Mouse (Mus musculus) left cerebral cortex, postnatal 10 days (tissue): ENCODE data around the gene Ick. TPM values are rescaled to one million over a fixed set of nuclear protein-coding genes. Genes with fewer than 3 reads are reported as not detected.

Experiments used
- DNase-seq, 2 experiments: peaks; one replicate each; pipeline ENCODE4 v3.0.0; 2021 to 2022; ENCODE audit warnings: low spot score in 2 of 2, mixed read lengths in 1 of 2; ENCODE audit errors: extremely low spot score in 1 of 2
- intact Hi-C: fragments of 180-260 bp; cut with DNase I; formaldehyde crosslinking; loops from one replicate; pipeline ENCODE4 v1.15.1; 2025
- total RNA-seq, 2 experiments: library from RNA; stranded (reverse); gene quantifications; 2 replicates each; pipeline ENCODE4 v1.2.3; 2021

The Ick gene
- total RNA-seq, 2 experiments from 2014 or later = 23.8 to 27.2 TPM

DNA sequence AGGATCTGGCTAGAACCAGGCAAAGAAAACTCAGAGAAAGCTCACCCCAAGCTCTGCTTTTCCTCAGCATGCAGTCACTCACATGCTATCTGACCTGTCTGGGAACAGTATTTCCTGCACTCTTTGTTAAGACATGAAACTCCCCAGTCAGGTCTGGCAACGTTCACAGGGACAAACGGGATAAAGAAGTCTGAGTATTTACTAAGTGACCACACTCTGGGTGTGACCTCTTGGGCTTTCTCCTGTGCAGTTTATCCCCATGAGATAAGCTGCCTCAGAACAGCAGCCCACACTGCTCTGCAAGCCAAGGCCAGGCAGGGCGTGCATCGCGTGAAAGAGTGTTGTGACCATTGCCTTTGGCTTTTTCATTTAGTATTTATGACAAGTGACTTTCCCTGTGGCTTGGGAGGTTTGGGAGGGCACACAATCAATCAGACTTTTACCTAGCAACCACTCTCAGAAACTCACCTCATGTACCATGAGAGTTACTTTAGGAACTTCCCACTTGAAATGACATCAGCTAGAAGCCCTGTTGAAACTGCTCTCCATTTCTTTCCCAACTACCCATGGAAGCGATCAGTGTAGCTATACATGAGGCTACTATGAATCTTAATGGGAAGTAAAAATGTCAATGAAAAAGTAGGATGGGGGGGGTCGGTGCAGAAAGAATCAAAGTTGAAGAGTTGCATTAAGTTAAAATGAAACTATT lies 103.5 kb downstream of the Ick start:
- intact Hi-C loops = no loop called here
- DNase-seq = no peak

DNA sequence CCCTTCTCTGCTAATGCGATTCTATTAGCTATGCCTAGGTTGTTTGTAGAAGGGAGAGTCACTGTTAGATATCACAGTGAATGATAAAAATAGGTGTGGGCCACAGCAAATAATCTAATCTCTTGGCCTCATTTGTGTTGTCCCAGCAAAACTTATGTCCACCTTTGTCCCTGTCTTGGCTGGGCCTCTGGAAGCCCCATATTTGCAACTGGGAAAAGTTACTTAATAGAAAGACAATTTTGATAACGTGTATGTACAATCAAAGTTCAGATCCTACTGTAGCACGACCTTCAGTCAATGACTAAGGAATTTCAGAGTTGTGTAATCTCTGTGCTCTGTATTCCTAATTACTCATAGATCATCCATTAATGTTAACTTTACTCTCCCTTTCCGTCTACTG lies 108.1 kb downstream of the Ick start:
- DNase-seq = no peak
- intact Hi-C loops = no loop called here

Other genes starting within 250 kb of the Ick start
- gene Elovl5, start 191.8 kb upstream of the Ick start, total RNA-seq = 10 to 100 TPM; 79.5 to 82.7 TPM
- not detected for gene Gcm1, start 57.3 kb upstream of the Ick start, total RNA-seq
- gene Fbxo9, start 127 bp upstream of the Ick start, total RNA-seq = 100 to 1,000 TPM; 116 to 120 TPM
- gene Gsta4, start 73.6 kb downstream of the Ick start, total RNA-seq = 10 to 100 TPM; 21.5 to 21.6 TPM
- gene Gsta1, start 121.5 kb downstream of the Ick start, total RNA-seq = not detected
- gene Gm3776, start 147.9 kb downstream of the Ick start, total RNA-seq = not detected
- gene Gm10639, start 180.7 kb downstream of the Ick start, total RNA-seq = not detected
- not detected for gene Omt2a, start 205.6 kb downstream of the Ick start, total RNA-seq
- gene Omt2b, start 218.4 kb downstream of the Ick start, total RNA-seq = not detected
- not detected for gene Gsta2, start 246.6 kb downstream of the Ick start, total RNA-seq